Mouse (Mus musculus) T-helper 1 cell (primary cell): ENCODE results near the gene Mpp5.

ENCODE experiments used
- in situ Hi-C: fragments of 300-600 bp; cut with MboI, MseI; formaldehyde crosslinking; loops from one replicate; pipeline ENCODE4 v1.15.1; 2025; ENCODE audit warnings: high pct_unique_total_duplicates

Gene Mpp5

GRCm38 (mm10) chr12:78842429-78842828 lies 93.7 kb downstream of the Mpp5 start:
- in situ Hi-C loops = no loop called here

GRCm38 (mm10) chr12:78848246-78848645 lies 99.5 kb downstream of the Mpp5 start:
- in situ Hi-C loops = no loop called here

GRCm38 (mm10) chr12:78860921-78861495 lies 112.3 kb downstream of the Mpp5 start:
- in situ Hi-C loops = no loop called here

GRCm38 (mm10) chr12:78861496-78862253 lies 113.0 kb downstream of the Mpp5 start, which contains the start of the genes Atp6v1d and Eif2s1:
TSS of gene Atp6v1d (minus strand) at chr12:78861638.
TSS of gene Eif2s1 (plus strand) at chr12:78861819.
- in situ Hi-C loops = no loop called here

DNA sequence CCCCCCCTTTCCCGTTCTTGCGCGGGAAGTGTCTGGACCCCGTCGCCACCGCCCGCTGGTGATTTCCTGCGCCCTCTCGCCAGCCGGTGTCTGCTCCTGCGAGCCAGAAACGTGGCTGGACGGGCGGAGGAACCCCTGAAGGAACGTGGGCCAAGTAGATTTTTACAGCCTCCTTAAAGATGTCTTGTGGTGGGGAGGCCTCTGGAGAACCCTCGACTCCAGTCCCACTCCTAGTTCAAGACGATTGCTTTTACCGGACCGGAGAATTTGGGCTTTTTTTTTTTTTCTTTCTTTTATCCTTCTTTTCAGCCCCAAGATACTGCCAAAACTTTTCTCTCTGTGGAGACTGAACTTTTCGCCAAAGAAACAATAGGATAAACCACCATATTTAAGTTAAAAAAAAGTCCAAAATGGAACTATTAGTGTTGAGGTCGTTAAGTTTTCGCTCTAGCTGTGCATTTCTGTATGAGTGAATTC lies 113.6 kb downstream of the Mpp5 start:
- in situ Hi-C loops = no loop called here

GRCm38 (mm10) chr12:78865434-78865833 lies 116.7 kb downstream of the Mpp5 start:
- in situ Hi-C loops = no loop called here

DNA sequence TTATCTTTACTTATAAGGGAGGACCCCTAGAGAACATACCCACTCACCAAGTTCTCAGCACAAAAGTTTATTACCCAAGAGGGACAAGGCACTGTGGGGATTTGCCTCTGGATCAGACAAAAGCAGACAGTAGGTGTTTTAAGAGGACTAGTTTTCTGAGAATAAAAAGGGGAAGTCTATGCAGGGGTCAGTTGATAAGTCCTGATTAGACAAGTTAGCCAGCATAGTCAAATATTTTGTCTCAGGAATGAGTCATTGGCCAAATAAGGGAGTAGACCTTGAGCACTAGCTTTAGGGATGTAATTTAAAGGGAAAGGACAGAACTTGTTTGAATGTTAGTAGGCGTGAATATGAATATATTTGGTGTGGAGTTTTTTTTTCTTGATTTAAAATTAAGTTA lies 119.4 kb downstream of the Mpp5 start:
- in situ Hi-C loops = no loop called here

- in situ Hi-C loops = no loop called here
Observed at GRCm38 (mm10) chr12:78874581-78874980, 125.9 kb downstream of the Mpp5 start.

DNA sequence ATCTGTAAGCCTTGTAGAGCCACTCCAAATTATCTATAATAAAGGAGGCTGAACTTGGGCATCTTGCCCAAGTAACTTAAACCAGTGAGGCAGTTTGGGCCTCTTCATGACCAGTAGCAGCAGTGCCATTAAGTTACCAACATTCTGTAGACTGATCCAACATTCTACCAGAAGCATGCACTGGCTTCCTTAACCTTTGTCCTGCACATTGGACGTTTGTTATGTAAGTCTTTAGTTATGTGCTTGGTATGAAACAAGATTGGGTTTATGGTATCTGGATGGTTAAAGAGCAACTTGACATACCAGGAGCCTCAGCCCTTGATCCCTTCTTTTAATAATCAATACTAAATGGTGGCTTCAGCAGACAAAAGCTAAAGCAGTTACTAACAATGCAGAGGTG lies 141.4 kb downstream of the Mpp5 start:
- in situ Hi-C loops = no loop called here
